Mouse (Mus musculus) urinary bladder, adult 18-20 months (tissue): Measurements from ENCODE around the gene Pdcd7.
A peak's percentile ranks its signal among the peaks of the same experiment; 100 is the strongest.

Experiments used
- DNase-seq, 2 experiments: peaks; one replicate each; pipeline ENCODE4 v3.0.0; 2022; ENCODE audit warnings: low spot score in 2 of 2, mixed read lengths in 2 of 2

The Pdcd7 gene

DNA sequence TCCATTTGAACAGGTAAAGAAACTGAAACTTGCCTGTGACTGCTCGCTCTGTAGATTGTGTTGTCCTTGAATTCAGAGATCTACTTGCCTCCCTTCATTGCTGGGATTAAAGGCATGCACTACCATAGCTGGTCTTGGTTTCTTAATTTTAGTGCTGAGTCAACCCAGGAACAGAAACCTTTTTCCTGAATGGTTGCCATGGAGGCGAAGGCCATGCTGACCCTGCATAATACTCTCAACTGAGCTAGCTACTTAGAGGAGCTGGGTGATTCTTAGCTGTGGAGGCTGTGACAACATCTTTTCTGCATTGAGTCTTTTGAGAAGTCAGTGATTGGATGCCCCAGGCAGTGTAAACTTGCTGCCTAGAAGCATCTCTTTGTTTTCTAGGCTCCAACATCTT is 11.1 kb downstream of the Pdcd7 start:
- DNase-seq = no peak

- DNase-seq = no peak
Measured at GRCm38 (mm10) chr9:65358956-65359480, 13.1 kb downstream of the Pdcd7 start.

DNA sequence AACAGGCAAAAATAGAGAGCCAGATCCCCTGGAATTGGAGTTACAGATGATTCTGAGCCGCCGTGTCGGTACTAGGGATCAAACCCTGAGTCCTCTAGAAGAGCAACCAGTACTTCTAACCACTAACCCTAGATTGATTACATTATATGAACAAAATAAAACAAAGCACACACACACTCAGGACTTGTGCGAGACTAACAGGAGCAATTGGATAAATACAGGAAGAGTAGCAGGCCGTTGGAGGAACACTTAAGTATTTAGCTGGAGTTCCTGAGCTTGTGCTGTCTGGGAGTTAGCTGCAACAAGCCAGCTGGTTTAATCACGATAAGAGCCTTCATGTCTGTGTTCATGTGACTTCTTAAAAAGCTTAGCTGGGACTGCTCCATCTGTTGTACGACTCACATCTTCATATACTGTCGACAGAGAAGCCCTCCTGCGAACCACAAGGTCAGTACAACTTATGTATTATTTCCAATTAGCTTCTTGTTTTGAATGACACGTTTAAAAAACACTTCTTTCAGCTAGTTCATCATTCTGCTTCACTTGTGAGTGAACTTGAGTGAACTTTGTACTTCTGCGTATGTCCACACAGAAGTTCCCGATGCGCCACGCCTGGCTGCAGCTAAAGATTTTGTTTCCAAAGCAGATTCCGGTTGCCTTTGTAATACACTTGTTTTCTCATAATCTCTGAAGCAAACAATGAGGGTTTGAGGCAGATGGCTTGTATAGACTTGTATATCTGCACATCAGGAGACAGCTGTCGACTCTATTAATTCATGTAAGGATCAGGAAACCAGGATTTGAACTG is 14.9 kb downstream of the Pdcd7 start, which contains the start of gene Ubap1l:
TSS of gene Ubap1l (plus strand) at position 401 of the 808 bp plus-strand sequence.
- no peak for DNase-seq

- DNase-seq = no peak
Measured at GRCm38 (mm10) chr9:65363684-65364083, 17.8 kb downstream of the Pdcd7 start.

GRCm38 (mm10) chr9:65365721-65366120 is 19.8 kb downstream of the Pdcd7 start:
- no peak for DNase-seq

DNA sequence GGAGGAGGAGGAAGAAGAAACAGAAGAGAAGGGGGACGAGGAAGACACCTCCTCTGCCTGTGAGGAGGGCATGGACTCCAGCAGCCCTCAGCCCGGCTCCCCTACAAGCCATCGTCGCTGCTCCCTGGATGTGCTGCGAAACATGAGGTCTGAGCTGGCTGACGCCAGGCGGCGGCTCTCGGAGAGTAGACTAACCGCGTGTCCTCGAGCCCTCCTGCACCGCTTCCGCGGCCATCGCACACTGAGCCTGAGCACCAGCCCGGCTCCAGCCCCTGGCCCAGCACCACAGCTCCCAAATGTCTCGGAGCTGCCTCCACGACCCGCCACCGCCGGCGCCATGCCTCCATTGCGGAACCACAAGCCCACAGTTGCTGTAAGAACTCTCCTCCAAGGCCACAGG is 25.9 kb downstream of the Pdcd7 start:
- DNase-seq = no peak

DNA sequence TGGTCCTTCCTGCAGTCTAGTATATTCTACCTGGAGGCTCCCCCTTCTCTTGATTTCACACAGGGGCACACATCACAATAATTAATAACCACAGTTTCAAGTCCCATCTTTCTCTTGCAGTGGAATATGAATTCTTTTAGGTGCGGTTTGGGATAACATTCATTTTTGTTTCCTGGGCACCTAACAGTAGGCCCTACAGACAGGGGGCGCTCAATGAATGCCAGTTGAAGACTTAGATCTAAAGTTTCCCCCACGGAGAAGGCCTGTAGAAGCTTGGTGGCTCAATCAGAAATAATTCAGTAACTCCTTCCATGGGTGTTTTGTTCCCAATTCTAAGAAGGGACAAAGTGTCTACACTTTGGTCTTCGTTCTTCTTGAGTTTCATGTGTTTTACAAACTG is 26.5 kb downstream of the Pdcd7 start:
- no peak for DNase-seq

DNA sequence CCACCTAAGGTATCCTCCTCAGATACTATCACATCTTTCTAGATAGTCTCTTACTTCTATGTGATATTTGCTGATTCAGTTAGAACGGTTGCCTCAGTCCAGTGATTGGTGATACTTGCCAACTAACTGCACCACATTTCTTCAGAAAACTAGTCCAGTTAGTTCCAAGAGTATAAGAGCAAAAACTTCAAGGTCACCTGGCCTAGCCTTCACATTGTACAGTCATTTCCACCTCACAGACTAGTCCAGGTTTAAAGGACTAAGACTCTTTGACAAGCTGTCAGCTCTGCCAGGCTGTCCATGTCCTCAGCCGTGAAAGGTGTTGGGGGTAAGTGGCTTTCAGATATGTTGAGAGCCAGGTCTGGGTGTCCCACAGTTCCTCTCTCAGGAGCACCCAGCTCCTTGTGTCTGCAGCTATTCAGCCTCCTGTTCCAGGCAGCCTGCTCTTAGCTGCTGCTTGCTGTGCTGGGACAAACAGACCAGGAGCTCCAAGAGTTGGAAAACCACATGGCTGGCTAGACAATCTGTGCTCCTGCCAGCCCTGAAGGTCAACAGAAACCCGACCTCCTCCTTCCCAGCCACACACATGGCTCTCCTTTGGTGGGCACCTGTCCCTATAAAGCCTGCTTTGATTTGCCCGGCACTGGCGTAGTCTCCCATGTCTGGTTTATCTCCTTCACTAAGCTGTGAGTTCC is 28.7 kb downstream of the Pdcd7 start:
- DNase-seq = no peak

- no peak for DNase-seq
Measured at GRCm38 (mm10) chr9:65375163-65375934, 29.4 kb downstream of the Pdcd7 start.

- DNase-seq = no peak
Measured at GRCm38 (mm10) chr9:65381017-65381590, 35.2 kb downstream of the Pdcd7 start.

GRCm38 (mm10) chr9:65382031-65382750 is 36.3 kb downstream of the Pdcd7 start:
- no peak for DNase-seq

DNA sequence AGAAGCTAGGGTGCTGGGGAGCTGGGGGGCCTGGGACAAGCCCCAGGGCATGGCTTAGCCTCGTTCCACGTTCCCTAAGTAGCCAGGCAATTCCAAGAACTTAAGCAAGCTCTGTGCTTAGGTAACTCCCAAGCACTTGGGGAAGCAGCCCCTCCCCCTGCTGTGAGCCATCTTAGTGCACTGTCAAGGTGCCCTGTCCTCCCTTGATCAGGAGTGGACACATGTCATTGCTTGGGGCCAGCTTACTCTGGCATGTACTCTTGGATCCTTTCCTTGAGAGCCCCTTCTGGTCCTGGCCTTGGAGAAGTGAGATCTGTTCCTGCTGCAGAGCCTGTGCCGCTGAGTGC is 36.8 kb downstream of the Pdcd7 start:
- no peak for DNase-seq

GRCm38 (mm10) chr9:65384276-65384675 is 38.4 kb downstream of the Pdcd7 start:
- DNase-seq = no peak

DNA sequence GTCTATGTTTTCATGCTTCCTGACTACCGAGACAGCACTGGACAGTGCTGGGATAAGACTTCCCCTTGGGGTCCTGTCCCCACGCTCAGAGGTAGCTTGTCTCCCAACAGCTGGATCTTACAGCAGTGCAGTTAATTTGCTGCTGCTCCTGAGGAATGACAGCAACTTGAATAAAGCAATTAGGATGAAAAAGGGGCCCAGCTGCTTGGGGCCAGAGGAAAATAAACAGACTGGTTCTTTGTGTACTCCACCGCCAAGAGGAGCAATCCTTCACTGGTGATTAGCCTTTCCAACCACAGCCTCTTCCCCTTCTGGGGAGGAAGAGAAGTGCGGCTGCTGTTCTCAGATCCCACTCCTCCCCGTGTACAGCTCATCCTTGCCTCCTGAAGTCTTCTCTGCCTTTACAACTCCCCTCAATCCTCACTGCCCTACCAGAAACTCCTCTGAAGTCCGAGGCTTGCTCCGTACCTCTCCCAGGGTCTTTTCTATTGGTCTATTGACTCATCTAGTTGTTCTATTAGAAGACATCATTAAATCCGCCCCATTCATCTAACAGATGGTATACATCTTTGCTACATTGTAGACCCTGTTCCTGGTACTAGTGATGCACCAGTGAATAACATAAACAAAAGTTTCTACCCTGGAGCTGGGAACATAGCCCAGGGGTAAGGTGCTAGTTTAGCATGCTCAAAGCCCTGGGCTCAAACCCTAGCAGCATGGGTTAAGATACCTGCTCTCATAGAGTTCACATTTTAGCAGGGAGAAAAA is 40.7 kb downstream of the Pdcd7 start:
- no peak for DNase-seq

- peak in 1 of 2 experiments; percentile 26 for DNase-seq
Measured at GRCm38 (mm10) chr9:65390752-65391612, 45.1 kb downstream of the Pdcd7 start.

- DNase-seq = no peak
Measured at GRCm38 (mm10) chr9:65391613-65391964, 45.7 kb downstream of the Pdcd7 start, which contains the start of gene Kbtbd13. Gene Kbtbd13 (minus strand): TSS chr9:65391652.

- peak in 1 of 2 experiments; percentile 59 for DNase-seq
Measured at GRCm38 (mm10) chr9:65392638-65393364, 46.9 kb downstream of the Pdcd7 start.

DNA sequence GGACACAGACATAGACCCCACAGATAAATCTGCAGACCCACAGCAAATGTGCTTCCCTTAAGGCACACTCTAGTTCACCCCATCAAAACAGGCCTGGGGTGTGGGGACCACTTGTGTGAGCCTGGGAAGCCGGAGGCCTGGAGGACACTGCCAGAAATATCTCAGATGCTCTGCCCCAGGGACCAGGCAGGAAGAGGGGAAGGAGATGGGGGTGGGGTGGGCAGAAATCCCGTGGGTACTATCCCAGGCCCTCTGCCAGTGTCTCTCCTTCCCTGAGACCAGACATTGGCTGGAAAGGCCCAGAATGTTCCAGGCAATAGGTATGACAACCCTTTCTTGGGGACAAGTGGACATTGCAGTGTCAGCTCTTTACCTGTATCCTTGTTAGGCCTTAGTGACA is 47.7 kb downstream of the Pdcd7 start:
- no peak for DNase-seq

- no peak for DNase-seq
Measured at GRCm38 (mm10) chr9:65394360-65394759, 48.5 kb downstream of the Pdcd7 start.
